Mouse (Mus musculus): ENCODE results near the gene Fbxo11. TPM values are rescaled to one million over a fixed set of nuclear protein-coding genes. Genes with fewer than 3 reads are reported as not detected.
"Not testable (repeated sequence)": the region's sequence is repeated elsewhere in the genome, so short reads cannot be mapped to it uniquely, and the experiment has no call there.

The Fbxo11 gene
- polyA plus RNA-seq, 1 experiment from 2014 or later: 60.2 TPM

DNA sequence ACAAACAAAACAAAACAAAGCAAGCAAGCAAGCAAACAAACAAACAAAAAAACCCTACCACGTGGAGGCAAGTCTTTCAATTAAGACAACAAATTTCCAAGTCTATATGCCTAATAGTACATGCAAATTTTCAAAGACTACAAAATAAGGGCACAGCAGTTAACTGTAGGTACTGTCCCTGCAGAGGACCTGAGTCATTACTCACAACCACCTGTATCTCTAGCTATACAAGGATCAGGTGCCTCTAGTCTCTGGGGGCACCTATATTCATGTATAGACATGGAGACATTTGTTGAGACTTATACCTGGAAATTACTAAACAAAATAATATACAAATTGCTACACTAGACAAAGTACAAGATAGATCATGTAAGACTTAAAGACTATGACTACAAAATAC is 41.2 kb downstream of the Fbxo11 start:
- in situ Hi-C loops (cut with MboI; ENCODE audit: low pct_unique_long_range_greater_than_20kb): loop anchor here (5.0 kb wide), 1 partner anchor 228 kb away; no protein-coding TSS in a partner anchor
- ChIA-PET CTCF (interaction anchor here (0.5 to 1.7 kb wide), 8 partner anchors 9 to 233 kb away, joined by 3 to 7 read pairs (median 3); no protein-coding TSS in a partner anchor), POLR2A (interaction anchor here (0.5 kb wide), 1 partner anchor 12 kb away, joined by 3 read pairs; no protein-coding TSS in a partner anchor)
- ATAC-seq (no peak), DNase-seq (ENCODE audit: low read depth, low spot score) (no peak)
- no peaks in the 10 kb centered on the region for H3K27me3 ChIP-seq
- TF ChIP-seq CTCF (IDR thresholded peaks at IDR 0.05): no peak

DNA sequence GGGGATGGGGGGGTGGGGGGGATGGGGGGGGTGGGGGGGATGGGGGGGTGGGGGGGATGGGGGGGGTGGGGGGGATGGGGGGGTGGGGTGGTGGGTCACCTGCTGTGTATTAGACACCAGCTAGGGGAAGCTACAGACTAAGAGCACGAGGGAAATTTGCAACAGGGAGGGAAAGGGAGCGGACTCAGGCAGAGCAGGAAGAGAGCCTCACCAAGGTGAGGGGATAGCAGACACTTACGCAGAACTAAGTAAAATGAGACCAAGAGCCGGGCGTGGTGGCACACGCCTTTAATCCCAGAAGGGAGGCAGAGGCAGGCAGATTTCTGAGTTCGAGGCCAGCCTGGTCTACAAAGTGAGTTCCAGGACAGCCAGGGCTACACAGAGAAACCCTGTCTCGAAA is 49.1 kb downstream of the Fbxo11 start:
- POLR2A ChIA-PET; CTCF ChIA-PET; H3K27me3 ChIP-seq; DNase-seq (ENCODE audit: low read depth, low spot score); ATAC-seq; in situ Hi-C loops (cut with MboI; ENCODE audit: low pct_unique_long_range_greater_than_20kb): not testable (repeated sequence)

DNA sequence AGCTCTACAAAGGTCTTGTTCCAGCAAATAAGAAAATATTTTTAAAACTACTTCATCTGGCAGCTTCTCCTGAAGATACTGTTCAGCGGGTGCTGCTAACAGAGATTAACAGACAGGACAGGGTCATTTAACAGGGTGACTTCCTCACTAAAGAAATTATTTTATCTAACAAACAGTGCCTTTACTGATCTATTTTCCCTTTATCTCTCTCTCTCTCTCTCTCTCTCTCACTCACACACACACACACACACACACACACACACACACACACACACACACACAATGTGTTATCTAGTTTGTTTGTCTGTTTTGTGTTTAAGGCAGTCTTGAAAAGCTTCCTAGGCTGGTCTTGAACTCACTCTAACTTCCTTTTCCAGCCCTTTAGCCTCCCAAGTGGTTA is 50.6 kb downstream of the Fbxo11 start:
- DNase-seq (ENCODE audit: low read depth, low spot score) (no peak), ATAC-seq (no peak)
- no peak for TF ChIP-seq CTCF (IDR thresholded peaks at IDR 0.05)
- H3K27me3 ChIP-seq: no peaks in the 10 kb centered on the region
- in situ Hi-C loops (cut with MboI; ENCODE audit: low pct_unique_long_range_greater_than_20kb): no loop called here
- ChIA-PET POLR2A (interaction anchor here (0.7 to 1.0 kb wide), 4 partner anchors 10 to 838 kb away, joined by 3 to 4 read pairs (median 3); no protein-coding TSS in a partner anchor), CTCF (interaction anchor here (0.8 to 1.3 kb wide), 2 partner anchors 9 to 18 kb away, joined by 3 read pairs; no protein-coding TSS in a partner anchor)

- no peak for ATAC-seq
- no peaks in the 10 kb centered on the region for H3K27me3 ChIP-seq
- no peak for TF ChIP-seq CTCF (IDR thresholded peaks at IDR 0.05)
- POLR2A ChIA-PET: no interaction called here
- in situ Hi-C loops (cut with MboI; ENCODE audit: low pct_unique_long_range_greater_than_20kb): no loop called here
- CTCF ChIA-PET: no interaction called here
- no peak for DNase-seq (ENCODE audit: low read depth, low spot score)
These were observed 58.1 kb downstream of the Fbxo11 start for GRCm38 (mm10) chr17:88006956-88007355.

- DNase-seq (ENCODE audit: low read depth, low spot score): no peak
- ChIA-PET POLR2A (interaction anchor here (1.0 kb wide), 1 partner anchor 9 kb away, joined by 3 read pairs; no protein-coding TSS in a partner anchor), CTCF (no interaction called here)
- TF ChIP-seq CTCF (IDR thresholded peaks at IDR 0.05): no peak
- in situ Hi-C loops (cut with MboI; ENCODE audit: low pct_unique_long_range_greater_than_20kb): no loop called here
- ATAC-seq: no peak
- no peaks in the 10 kb centered on the region for H3K27me3 ChIP-seq
These were observed 60.2 kb downstream of the Fbxo11 start for GRCm38 (mm10) chr17:88004892-88005291.

DNA sequence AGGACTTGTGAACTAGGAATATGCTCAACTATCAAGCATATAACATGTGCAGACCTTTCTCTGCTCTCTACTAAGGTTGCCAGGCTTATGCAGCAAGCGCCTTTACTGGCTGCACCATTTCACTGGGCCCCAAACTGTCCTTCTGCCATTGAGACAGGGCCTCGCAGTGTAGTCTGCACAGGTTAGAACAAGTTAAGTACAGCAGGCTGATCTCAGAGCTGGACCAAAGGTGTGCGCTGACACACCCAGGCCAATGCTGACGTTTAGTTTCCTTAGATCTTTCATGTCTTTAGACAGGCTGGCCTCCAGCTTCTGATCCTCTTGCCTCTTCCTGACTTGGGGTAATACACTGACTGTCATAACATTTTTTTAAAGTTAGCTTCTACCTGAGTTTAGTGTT is 67.3 kb downstream of the Fbxo11 start:
- POLR2A ChIA-PET: no interaction called here

GRCm38 (mm10) chr17:87993338-87993737 is 71.8 kb downstream of the Fbxo11 start:
- CTCF ChIA-PET: interaction anchor here (0.9 kb wide), 1 partner anchor 17 kb away, joined by 3 read pairs; no protein-coding TSS in a partner anchor
- POLR2A ChIA-PET: no interaction called here
- H3K27me3 ChIP-seq: no peaks in the 10 kb centered on the region
- in situ Hi-C loops (cut with MboI; ENCODE audit: low pct_unique_long_range_greater_than_20kb): no loop called here
- TF ChIP-seq CTCF (IDR thresholded peaks at IDR 0.05): no peak
- ATAC-seq: no peak
- DNase-seq (ENCODE audit: low read depth, low spot score): no peak

More for the DNA sequence above, 67.3 kb downstream of the Fbxo11 start:
- TF ChIP-seq CTCF (IDR thresholded peaks at IDR 0.05): no peak
- CTCF ChIA-PET: no interaction called here
- H3K27me3 ChIP-seq: no peaks in the 10 kb centered on the region
- in situ Hi-C loops (cut with MboI; ENCODE audit: low pct_unique_long_range_greater_than_20kb): no loop called here
- ATAC-seq (no peak), DNase-seq (ENCODE audit: low read depth, low spot score) (no peak)

DNA sequence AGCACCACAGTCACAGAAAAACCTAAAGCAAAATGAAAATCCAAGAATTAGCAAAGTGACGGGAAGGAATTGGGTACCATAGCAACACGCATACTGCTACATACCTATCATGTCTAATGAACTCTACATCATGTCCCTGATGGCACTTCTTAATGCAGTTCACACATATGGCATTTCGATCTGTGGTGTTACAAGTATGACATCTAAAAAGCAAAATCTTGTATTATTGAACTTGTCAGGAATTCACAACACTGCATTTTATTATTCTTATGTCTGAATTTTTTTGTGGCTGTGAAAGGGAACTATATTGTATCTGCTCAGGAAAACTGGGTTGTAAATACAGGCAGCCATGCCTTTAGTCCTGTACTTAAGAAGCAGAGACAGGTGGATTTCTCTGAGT is 72.9 kb downstream of the Fbxo11 start:
- no peak for TF ChIP-seq CTCF (IDR thresholded peaks at IDR 0.05)
- DNase-seq (ENCODE audit: low read depth, low spot score) (no peak), ATAC-seq (no peak)
- in situ Hi-C loops (cut with MboI; ENCODE audit: low pct_unique_long_range_greater_than_20kb): no loop called here
- ChIA-PET POLR2A (no interaction called here), CTCF (interaction anchor here (1.0 kb wide), 1 partner anchor 13 kb away, joined by 3 read pairs; no protein-coding TSS in a partner anchor)
- no peaks in the 10 kb centered on the region for H3K27me3 ChIP-seq

DNA sequence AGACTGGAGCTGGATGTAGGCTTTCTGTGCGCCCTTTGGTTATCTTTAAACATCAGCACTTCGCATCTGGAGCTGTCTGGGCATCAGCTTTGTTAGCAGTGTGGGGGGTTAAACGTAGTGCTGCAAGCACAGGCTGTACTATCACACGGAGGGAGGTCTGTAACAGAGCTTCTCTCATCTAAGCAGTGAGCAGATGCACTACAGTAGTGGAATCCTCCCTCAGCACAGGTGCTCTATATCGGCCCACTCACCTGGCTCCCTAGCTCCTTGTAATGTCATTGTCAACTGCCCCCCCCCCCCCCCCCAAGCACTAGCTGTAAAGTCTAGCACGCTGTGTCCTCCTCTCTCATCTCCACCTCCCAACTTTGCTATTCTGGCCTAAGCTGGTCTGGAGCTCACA is 77.6 kb downstream of the Fbxo11 start:
- POLR2A ChIA-PET: interaction anchor here (0.7 kb wide), 1 partner anchor 1084 kb away, joined by 3 read pairs; no protein-coding TSS in a partner anchor
- DNase-seq (ENCODE audit: low read depth, low spot score) (no peak), ATAC-seq (no peak)
- in situ Hi-C loops (cut with MboI; ENCODE audit: low pct_unique_long_range_greater_than_20kb): no loop called here
- H3K27me3 ChIP-seq: no peaks in the 10 kb centered on the region
- TF ChIP-seq CTCF (IDR thresholded peaks at IDR 0.05): no peak
- CTCF ChIA-PET: interaction anchor here (1.5 kb wide), 1 partner anchor 12 kb away, joined by 3 read pairs; no protein-coding TSS in a partner anchor

DNA sequence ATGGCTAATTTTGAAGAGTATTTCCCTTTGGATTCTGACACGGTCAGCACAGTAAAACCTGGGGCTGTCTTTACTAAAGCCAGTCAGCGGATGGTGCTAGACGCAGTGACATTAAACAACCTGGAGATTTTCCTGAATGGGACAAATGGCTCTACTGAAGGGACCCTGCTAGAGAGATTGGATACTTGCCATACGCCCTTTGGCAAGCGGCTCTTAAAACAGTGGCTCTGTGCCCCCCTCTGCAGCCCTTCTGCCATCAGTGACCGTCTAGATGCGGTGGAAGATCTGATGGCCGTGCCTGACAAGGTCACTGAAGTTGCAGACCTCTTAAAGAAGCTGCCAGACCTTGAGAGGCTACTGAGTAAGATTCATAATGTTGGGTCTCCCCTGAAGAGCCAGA is 79.2 kb downstream of the Fbxo11 start:
- POLR2A ChIA-PET: no interaction called here
- DNase-seq (ENCODE audit: low read depth, low spot score) (no peak), ATAC-seq (no peak)
- no peak for TF ChIP-seq CTCF (IDR thresholded peaks at IDR 0.05)
- H3K27me3 ChIP-seq: no peaks in the 10 kb centered on the region
- in situ Hi-C loops (cut with MboI; ENCODE audit: low pct_unique_long_range_greater_than_20kb): no loop called here
- CTCF ChIA-PET: no interaction called here

GRCm38 (mm10) chr17:87984440-87985214 is 80.5 kb downstream of the Fbxo11 start:
- no peak for DNase-seq (ENCODE audit: low read depth, low spot score)
- H3K27me3 ChIP-seq: no peaks in the 10 kb centered on the region
- in situ Hi-C loops (cut with MboI; ENCODE audit: low pct_unique_long_range_greater_than_20kb): no loop called here
- POLR2A ChIA-PET: no interaction called here
- no peak for ATAC-seq
- no peak for TF ChIP-seq CTCF (IDR thresholded peaks at IDR 0.05)
- CTCF ChIA-PET: no interaction called here

Data from Patski (cell line).